32 mouse cellular contexts compared by ENCODE assay signal in the genomic region with DNA sequence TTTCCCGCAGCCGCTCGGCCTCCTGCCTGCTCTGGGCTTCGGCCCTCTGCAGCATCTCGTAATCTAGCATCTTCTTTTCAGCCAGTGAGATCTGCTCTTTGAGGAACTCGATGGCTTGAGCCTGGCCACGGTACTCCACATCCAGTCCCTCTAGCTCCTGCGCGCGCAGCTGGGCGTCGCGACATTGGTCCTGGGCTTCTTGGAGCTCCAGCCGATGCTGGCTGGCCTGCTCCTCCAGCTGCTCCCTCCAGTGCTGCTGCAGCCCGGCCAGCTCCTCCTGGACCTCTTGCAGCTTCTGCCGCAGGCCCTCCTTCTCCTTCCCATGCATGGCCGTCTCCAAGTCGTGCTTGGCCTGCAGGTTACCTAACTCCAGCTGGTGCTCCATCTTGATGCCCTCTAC. TPM values are rescaled to one million over a fixed set of nuclear protein-coding genes. Genes with fewer than 3 reads are reported as not detected.
"Had no signal": no experiment of that assay in that cellular context is flagged by ENCODE, and none has a peak within 500 bp of the region (broad histone marks: within the 10 kb centered on the region; RNA-seq: fewer than 3 reads in every experiment).

No protein-coding gene starts in this region.

- H3K27ac ChIP-seq: heart, embryonic 10.5 days; hindbrain, embryonic 12.5 days; hindbrain, embryonic 14.5 days; layer of hippocampus, adult 2 months; limb, embryonic 13.5 days; limb, embryonic 15.5 days; liver, embryonic 12.5 days; liver, embryonic 14.5 days had no signal

- H3K4me1 ChIP-seq: heart, embryonic 10.5 days; heart, embryonic 12.5 days; limb, embryonic 13.5 days; limb, embryonic 15.5 days; liver, embryonic 12.5 days had no signal

- H3K27me3 ChIP-seq: heart, embryonic 12.5 days; hindbrain, embryonic 12.5 days; limb, embryonic 13.5 days; limb, embryonic 15.5 days; liver, embryonic 12.5 days had no signal

- H3K9me3 ChIP-seq: heart, embryonic 10.5 days; heart, embryonic 12.5 days; hindbrain, embryonic 12.5 days; limb, embryonic 13.5 days; limb, embryonic 15.5 days; liver, embryonic 12.5 days had no signal

- DNase-seq: gastrocnemius, postnatal 14 days; gastrocnemius, postnatal 36 days; heart, adult 18-20 months; heart, postnatal 14 days; heart, postnatal 36 days; kidney, adult 11 months; kidney, adult 8-10 months; kidney, postnatal 10 days; kidney, postnatal 4 days; left cerebral cortex, postnatal 4 days; lung, adult 18-20 months had no signal

- ATAC-seq: hindbrain, embryonic 16.5 days; intestine, embryonic 16.5 days; liver, embryonic 12.5 days had no signal

- H3K4me3 ChIP-seq: heart, embryonic 10.5 days; heart, embryonic 12.5 days; hindbrain, embryonic 12.5 days; layer of hippocampus, adult 2 months; left cerebral cortex, adult 2 months; limb, embryonic 13.5 days; limb, embryonic 15.5 days; liver, embryonic 12.5 days had no signal

- H3K9ac ChIP-seq: heart, embryonic 12.5 days; hindbrain, embryonic 12.5 days; hindbrain, embryonic 14.5 days; limb, embryonic 13.5 days; limb, embryonic 15.5 days; liver, embryonic 12.5 days; liver, embryonic 14.5 days had no signal

RNA-seq across cellular contexts. Expression of a gene that starts 57.4 kb away (rescaled TPM):
- total RNA-seq: gastrocnemius, adult 18-20 months; gastrocnemius, adult 8-10 months; gastrocnemius, postnatal 36 days; heart, adult 18-20 months; heart, adult 8-10 months; heart, postnatal 14 days; heart, postnatal 36 days; hematopoietic stem cell, adult 5-6 weeks; left cerebral cortex, postnatal 4 days; liver, adult 2 months had no signal
- polyA plus RNA-seq: heart, embryonic 10.5 days; heart, embryonic 12.5 days; heart, embryonic 14.5 days; heart, embryonic 16.5 days; intestine, embryonic 16.5 days; limb, embryonic 11.5 days; liver, adult 2 months; liver, embryonic 12.5 days; liver, embryonic 14.5 days; liver, embryonic 16.5 days had no signal
